Mouse (Mus musculus) left cerebral cortex, postnatal 4 days (tissue): ENCODE results near the gene Clca2. TPM values are rescaled to one million over a fixed set of nuclear protein-coding genes. Genes with fewer than 3 reads are reported as not detected.

ENCODE experiments used
- DNase-seq: peaks from one replicate; pipeline ENCODE4 v3.0.0-alpha.2; 2022
- intact Hi-C: fragments of 180-260 bp; cut with DNase I; formaldehyde crosslinking; loops from one replicate; pipeline ENCODE4 v1.15.1; 2025
- total RNA-seq, 2 experiments: library from RNA; stranded (reverse); gene quantifications; 2 replicates each; pipeline ENCODE4 v1.2.3; 2021

Gene Clca2
- total RNA-seq: not detected

DNA sequence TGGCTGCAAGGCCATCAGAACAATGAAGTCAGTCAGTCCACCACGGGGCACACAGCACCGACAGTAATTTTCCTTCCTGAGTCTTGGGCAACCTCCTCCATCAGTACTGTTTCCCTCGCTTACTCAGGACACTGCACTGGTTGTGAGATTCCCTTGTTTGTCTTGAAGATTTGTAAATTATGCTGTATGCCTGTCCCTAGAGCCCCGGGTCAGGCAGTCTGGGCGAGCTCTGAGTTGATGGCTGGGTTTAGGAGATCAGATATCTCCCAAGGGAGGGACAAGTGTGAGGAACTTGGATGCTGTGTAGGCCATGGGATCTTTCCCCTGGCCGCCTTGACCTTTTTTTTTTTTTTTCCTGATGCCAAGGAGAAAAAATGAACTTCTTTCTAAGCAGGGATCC is at the start of gene Clca2:
TSS of gene Clca2 (minus strand) at position 153 of the 400 bp plus-strand sequence.
- intact Hi-C loops: no loop called here
- no peak for DNase-seq

GRCm38 (mm10) chr3:145147952-145148351 is 48.7 kb upstream of the Clca2 start:
- intact Hi-C loops: no loop called here
- DNase-seq: no peak

DNA sequence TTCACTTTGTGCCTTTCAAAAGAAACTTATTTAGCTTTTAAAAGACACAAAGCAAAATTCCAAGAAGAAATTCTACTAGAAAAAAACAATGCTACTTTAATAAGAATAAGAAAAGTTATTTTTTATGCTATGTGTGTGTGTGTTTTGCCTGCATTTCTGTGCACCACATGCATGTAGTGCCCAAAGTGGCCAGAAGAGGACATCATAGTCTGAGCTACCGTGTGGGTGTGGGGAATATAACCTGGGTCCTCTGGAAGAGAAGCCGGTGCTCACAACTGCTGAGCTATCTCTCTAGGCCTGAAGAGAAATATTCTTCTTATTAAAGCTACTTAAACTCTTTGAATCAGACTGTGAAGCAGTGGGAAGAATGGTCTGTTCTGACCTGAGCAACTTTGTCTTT is 48.2 kb upstream of the Clca2 start:
- no peak for DNase-seq
- intact Hi-C loops: no loop called here

DNA sequence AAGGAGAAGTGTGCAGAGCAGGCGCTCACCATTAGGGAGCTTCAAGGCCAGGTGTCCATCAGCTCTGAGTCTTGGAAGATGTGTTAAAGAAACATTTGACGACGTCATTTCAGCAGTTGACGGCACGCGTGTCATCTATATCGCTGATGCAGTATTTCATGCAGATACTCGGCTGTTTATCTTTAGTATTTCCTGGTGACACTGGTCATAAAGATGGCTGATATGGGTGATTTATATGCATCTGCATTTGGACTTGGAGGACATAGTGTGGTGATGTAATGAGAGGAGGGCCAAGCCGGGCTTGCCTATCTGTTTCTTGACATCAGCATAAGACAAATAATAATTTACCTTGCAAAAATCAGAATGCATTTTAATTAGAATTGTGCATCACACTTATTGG is 47.6 kb upstream of the Clca2 start:
- intact Hi-C loops: no loop called here
- DNase-seq: no peak

GRCm38 (mm10) chr3:145143856-145144255 is 44.6 kb upstream of the Clca2 start:
- DNase-seq: no peak
- intact Hi-C loops: no loop called here

DNA sequence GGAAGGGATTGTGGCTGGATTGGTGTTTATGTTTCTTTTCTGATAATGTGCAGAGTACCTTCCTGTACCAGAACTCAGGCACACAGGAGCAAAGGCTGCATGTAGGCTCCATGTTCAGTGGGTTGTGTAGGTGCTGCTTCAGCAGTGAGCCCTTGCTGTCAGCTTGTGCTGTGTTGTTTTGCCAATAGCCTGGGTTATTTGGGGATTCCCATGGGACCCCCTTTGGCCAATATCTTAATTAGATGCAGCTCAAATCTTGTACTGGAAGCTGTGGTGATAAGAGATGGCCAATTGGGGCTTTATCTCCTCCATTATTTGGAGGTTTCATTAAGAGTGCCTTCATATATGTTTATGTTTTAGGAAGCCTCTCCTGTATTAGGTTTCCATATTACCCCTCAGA is 43.7 kb upstream of the Clca2 start:
- intact Hi-C loops: no loop called here
- no peak for DNase-seq

DNA sequence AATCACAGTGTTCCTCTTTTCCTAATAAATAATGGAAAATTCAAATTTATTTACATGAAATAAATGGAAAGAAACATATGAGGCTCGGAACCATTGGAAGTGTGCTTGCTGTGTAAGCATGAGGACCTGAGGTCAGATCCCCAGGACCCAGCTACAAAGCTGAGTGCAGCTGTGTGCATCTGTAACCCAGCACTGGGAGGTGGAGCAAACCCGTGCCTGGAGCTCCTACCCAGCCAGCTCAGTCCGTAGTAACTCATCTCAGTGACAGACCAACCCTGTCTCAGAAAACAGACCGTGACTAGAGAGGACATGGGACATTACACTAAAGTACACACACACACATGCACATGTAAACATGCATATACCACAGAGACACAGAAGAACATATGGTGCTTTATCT is 41.0 kb upstream of the Clca2 start:
- intact Hi-C loops: no loop called here
- no peak for DNase-seq

GRCm38 (mm10) chr3:145131210-145131868 is 32.1 kb upstream of the Clca2 start:
- intact Hi-C loops: loop anchor here (10.0 kb wide), 1 partner anchor 307 kb away; no protein-coding TSS in a partner anchor
- DNase-seq: peak; percentile 29

GRCm38 (mm10) chr3:145129356-145129755 is 30.1 kb upstream of the Clca2 start:
- intact Hi-C loops: loop anchor here (10.0 kb wide), 1 partner anchor 415 kb away; no protein-coding TSS in a partner anchor
- no peak for DNase-seq

DNA sequence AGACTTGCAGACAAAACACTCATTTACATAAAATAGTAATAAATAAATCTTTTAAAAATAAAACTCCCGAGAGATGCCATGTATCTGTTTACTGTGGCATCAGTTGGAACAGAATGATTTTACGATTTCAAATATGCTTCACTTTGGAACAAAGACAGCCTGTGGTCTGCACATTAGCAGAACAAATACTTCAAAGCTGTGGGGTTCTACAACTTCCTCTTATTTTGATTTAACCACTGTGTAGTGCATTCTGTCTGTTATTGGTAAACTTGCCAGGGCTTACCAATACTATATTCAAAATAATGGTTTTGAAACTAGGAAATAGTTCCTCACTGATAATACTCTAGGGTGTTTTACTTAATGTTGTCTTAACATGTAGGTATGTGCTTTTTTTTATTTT is 27.4 kb upstream of the Clca2 start:
- intact Hi-C loops: loop anchor here (10.0 kb wide), 1 partner anchor 412 kb away; no protein-coding TSS in a partner anchor
- DNase-seq: no peak

- intact Hi-C loops: no loop called here
- DNase-seq: no peak
Observed at GRCm38 (mm10) chr3:145119425-145119824, 20.2 kb upstream of the Clca2 start.

- intact Hi-C loops: no loop called here
- DNase-seq: no peak
Observed at GRCm38 (mm10) chr3:145119002-145119358, 19.7 kb upstream of the Clca2 start.

DNA sequence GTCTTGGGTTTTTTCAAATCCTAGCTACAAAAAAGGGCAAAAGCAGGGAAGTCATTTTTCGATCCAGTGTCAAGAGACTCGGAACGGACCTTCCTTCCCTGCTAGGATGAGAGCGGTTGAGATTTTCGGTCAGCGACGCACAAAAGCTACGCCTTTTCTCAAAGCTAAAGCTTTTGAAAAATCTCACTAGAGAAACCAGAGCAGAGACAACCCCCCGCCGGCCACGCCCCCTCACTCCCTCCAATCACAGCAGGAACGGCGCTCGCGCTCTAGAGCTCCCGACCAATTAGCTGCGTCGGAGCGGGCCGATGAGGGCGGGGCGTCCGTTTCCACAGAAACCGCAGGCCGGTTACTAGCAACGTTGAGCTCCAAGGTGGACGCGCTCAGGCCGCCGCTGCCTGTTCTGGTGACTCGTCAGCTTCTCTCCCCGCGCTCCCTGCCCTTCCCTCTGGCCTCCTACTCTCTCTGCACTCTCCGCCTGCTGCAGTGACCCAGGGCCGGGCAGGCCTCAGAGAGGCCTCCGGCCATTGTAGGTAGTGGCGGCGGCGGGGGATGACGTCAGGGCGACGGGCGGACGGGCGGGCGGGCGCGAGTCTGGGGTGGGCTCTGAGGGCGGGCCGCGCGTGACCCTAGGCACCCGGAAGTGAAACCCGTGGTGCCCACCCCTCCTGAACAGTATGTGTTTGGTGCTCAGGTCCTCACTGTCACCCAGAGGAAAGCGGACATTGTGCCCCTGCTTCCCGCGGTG is 19.2 kb upstream of the Clca2 start, which contains the start of gene Odf2l:
TSS of gene Odf2l (plus strand) at position 335 of the 748 bp plus-strand sequence.
- DNase-seq: peak; percentile 98
- intact Hi-C loops: no loop called here

GRCm38 (mm10) chr3:145117637-145118036 is 18.4 kb upstream of the Clca2 start:
- intact Hi-C loops: no loop called here
- DNase-seq: no peak

- intact Hi-C loops: no loop called here
- no peak for DNase-seq
Observed at GRCm38 (mm10) chr3:145115169-145115568, 15.9 kb upstream of the Clca2 start.

DNA sequence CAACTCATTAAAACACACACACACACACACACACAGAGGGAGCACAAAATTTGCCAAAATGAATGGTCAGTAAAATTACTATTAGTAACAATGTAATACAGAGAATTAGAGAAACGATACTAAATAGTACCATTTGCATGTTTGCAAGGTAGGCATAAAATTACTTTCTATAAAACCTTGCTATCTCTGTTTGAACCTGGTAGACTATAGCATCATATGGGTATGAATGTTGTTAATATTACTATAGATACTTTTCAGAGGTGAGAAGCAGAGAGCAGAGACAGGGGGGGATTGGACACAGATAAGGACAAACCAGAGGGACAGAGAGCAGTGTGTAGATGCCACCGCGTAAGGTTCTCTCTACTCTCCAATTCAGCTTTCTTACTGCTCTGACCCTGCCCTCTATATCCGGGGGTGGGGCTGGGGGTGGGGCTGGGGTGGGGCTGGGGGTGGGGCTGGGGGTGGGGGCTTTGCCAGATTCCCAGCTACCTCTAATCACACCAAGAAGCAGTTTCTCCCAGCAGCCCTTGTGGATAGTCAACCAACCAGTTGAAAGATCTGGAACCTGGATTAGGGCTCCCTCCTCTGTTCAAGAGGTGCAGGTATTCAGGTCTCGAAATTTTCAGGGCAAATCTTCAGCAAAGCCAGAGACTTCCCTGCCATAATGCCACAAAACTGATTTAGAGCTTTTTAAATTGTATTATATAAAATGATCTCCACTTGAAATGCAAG is 6.7 kb upstream of the Clca2 start:
- DNase-seq: no peak
- intact Hi-C loops: no loop called here

DNA sequence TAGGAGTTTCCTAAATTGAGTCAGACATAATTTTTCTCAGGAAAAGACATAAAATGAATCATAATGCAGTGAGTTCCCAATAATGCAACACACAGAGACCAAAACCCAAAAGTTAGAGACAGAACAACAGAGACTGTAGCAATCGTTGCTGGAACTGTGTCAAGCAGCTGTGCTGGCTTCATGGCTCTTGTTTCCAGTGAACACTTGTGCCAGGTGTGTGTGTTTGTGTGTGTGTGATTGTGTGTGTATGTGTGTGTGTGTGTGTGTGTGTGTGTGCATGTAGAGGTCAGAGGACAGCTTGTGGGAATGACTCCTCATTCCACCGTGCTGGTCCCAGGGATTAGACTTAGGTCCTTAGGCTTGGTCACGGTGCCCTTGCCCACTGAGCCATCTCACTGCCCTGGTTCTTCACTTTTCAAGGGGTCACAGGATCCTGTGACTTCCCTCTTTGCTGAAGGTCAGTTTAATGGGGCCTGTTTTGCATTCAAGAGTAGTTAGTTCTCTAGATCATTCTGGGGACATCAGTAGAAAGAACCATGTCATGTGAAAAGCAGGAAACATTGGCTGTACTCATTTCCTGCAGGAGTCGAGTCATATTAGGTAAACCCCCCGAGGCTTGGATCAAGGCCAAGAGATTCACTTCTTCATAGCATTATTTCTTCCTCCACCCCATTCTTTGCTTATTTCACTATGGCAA is 6.0 kb upstream of the Clca2 start:
- DNase-seq: no peak
- intact Hi-C loops: no loop called here

DNA sequence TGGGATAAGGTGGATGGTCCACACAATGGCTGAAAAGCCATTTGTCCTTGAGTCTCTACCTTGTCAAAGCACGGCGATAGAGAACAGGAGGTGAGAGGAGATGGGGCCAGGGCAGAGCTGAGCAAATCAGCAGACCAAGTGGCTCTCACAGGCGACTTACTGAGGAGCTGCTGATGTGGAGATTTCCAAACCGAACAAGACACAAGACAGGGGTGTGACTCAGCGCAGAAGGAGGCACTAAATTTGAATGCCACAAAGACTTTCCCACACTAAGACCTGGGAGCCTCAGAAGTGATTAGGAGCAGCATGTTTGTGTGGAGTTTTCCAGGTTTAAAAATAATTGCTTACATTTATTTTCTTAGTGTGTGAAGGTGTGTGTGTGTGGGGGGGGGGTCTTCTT is 4.5 kb upstream of the Clca2 start:
- DNase-seq: no peak
- intact Hi-C loops: no loop called here

DNA sequence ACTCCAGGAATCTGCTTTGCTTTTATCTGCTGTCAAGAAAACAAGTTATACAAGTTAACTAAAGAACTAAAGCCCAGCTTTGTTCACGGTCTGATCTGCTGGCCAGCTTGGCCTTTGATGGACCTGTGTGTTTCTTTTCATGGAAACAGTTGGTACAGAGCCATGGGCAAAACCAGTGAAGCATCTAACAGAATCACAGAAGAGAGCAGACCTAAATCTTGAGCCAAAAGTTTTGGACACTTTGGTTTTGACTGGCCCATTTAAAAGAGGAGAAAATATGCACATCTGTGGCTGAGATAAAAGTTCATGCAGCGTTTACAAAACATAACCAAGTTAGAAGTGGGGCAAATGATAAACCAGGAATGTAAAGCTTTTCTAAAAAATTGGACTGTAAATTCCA is 4.1 kb upstream of the Clca2 start:
- no peak for DNase-seq
- intact Hi-C loops: no loop called here

DNA sequence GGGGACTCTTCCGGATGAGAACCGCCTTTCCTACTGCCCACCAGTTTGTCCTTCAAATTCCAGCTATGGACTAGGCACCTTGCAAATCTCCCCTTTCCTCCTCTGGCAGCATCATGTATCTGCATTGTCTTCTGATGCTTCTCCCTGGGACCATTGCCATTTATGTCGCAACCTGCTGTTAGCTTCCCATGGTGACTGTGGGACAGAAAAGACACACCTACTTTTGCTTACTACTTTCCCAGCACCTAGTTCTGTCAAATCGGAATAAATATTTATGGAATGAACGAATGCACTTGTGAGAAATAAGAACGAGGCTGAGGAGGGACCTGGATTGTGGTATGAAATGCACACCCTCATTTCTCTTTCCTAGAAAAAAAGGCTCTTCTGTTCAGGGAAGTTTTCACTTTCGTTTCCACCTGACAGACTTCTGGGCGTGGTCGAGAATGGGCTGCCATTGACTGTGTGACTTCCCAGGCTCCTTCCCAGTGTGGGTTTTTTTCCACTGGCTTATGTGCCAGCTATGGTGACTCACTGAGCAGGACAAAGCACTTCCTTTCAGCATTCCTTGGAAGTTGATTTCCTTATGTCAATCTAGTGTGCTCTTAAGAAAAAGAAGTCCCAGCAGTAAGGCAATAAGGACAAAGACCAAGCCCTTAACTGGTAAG is 2.8 kb upstream of the Clca2 start:
- DNase-seq: no peak
- intact Hi-C loops: no loop called here
